Mouse (Mus musculus): ENCODE results near the gene Gm10392. TPM values are rescaled to one million over a fixed set of nuclear protein-coding genes. Genes with fewer than 3 reads are reported as not detected.

The Gm10392 gene
- total RNA-seq, 2 experiments from 2014 or later, result 0.51 TPM; not detected in 1

GRCm38 (mm10) chr11:77492911-77493332, 26.1 kb downstream of the Gm10392 start:
- ATAC-seq (ENCODE audit: poor library complexity, severe bottlenecking), result peak; percentile 86

- ATAC-seq (ENCODE audit: poor library complexity, severe bottlenecking), result no peak
Measured at GRCm38 (mm10) chr11:77492311-77492871, 26.6 kb downstream of the Gm10392 start.

GRCm38 (mm10) chr11:77491502-77492291, 27.3 kb downstream of the Gm10392 start:
- ATAC-seq (ENCODE audit: poor library complexity, severe bottlenecking), result no peak

GRCm38 (mm10) chr11:77491123-77491501, 27.9 kb downstream of the Gm10392 start:
- ATAC-seq (ENCODE audit: poor library complexity, severe bottlenecking), result peak; percentile 70

GRCm38 (mm10) chr11:77490451-77490850, 28.5 kb downstream of the Gm10392 start:
- no peak for ATAC-seq (ENCODE audit: poor library complexity, severe bottlenecking)

DNA sequence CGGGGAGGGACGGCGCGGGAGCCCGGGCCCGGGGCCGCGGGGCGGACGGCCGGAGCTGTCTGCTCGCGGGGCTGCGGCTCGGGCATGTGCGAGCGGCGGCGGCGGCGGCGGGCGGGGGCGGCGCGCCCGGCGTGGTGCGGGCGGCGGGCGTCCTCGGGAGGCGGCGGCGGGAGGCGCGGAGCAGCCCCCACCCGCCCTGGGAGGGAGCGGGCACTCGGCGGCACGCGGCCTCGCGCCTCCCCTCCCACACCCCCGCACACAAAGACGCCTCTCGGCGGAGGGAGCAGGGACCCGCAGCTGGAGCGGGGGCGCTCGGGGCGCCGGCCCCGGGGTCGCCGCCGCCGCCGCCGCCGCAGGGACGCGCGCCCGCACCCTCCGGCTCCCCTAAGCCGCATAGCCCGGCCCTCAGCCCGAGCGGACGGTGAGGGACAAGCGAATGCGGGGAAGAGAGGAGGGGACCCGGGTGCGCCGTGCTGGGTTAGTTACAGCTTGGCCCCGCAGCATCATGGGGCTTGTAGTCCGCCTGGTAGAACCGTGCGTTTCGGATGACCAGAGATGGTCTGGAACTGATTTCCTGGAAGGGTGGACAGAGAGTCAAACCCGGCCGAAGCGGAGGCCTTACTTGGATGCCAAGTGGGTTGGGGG, 29.3 kb downstream of the Gm10392 start, which contains the start of gene Ankrd13b:
TSS of gene Ankrd13b (minus strand) at position 88 of the 645 bp plus-strand sequence.
- 0 out of 2 replicates have a peak, but pooled peaks have one; percentile 23 for ATAC-seq (ENCODE audit: poor library complexity, severe bottlenecking)

- no peak for ATAC-seq (ENCODE audit: poor library complexity, severe bottlenecking)
Measured at GRCm38 (mm10) chr11:77488771-77489581, 30.0 kb downstream of the Gm10392 start.

GRCm38 (mm10) chr11:77486798-77487197, 32.2 kb downstream of the Gm10392 start:
- ATAC-seq (ENCODE audit: poor library complexity, severe bottlenecking), result no peak

DNA sequence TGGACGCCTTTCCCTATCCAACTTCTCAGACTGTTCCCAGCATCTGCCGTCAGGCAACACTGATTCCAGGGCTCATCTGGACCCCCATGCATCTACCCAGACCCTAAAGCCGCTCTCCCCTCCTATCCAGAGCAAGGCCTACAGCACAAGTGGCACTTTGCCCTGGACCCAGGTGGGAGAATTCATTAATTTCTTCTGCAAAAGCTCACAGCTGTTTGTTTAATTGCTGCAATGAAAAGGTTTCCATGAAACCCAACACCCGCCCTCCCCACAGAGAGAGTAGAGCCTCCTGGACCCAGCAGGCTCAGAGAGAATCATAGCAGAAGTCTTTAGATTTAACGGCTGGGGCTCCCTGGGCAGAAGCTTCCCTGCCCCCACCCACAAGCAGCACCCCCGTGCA, 33.8 kb downstream of the Gm10392 start:
- no peak for ATAC-seq (ENCODE audit: poor library complexity, severe bottlenecking)

- peak; percentile 59; the same call in 1 of the 2 replicates for ATAC-seq (ENCODE audit: poor library complexity, severe bottlenecking)
Measured at GRCm38 (mm10) chr11:77483510-77484255, 35.3 kb downstream of the Gm10392 start.

DNA sequence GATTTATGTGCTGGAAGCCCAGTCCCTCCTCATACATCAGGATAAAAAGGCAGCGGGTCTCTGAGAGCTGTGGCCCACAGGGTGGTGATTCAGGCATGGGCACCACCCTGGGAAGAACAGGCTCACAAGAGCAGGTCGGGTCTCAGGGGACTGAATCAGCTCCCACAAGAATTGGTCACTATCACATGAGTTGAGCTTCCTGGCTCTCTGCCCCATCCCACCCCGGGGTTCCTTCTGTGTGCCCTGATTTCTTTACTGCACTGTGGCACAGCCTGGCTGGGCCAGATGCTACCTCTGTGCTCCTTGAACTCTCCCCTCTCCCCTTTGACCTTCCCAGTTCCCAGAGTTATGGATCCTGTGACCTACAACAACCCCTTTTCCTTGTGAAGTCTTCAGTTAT, 36.0 kb downstream of the Gm10392 start:
- no peak for ATAC-seq (ENCODE audit: poor library complexity, severe bottlenecking)

GRCm38 (mm10) chr11:77476895-77477294, 42.1 kb downstream of the Gm10392 start:
- no peak for ATAC-seq (ENCODE audit: poor library complexity, severe bottlenecking)

- ATAC-seq (ENCODE audit: poor library complexity, severe bottlenecking), result no peak
Measured at GRCm38 (mm10) chr11:77476216-77476615, 42.8 kb downstream of the Gm10392 start.

GRCm38 (mm10) chr11:77472775-77473174, 46.2 kb downstream of the Gm10392 start:
- ATAC-seq (ENCODE audit: poor library complexity, severe bottlenecking), result no peak

GRCm38 (mm10) chr11:77471407-77471806, 47.6 kb downstream of the Gm10392 start:
- ATAC-seq (ENCODE audit: poor library complexity, severe bottlenecking), result no peak

GRCm38 (mm10) chr11:77468397-77468796, 50.6 kb downstream of the Gm10392 start:
- no peak for ATAC-seq (ENCODE audit: poor library complexity, severe bottlenecking)

DNA sequence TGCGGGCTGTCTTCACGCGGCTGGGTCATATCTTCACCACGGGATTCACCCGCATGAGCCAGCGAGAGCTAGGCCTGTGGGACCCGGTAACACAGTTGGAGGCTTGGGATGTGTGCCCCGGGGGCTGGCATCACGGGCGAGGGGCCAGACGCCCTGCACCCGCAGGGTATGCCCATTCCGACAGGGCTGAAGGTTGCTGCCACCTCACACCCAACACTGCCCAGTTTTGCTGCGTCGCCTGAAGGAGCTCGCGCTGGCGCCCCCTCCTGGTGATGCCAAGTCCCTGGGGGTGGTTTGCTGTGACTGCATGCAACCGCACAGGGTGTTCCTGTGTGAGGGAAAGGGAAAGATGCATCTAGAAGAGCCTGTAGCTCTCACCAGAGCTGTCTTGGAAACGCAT, 51.2 kb downstream of the Gm10392 start:
- peak; percentile 85 for ATAC-seq (ENCODE audit: poor library complexity, severe bottlenecking)

DNA sequence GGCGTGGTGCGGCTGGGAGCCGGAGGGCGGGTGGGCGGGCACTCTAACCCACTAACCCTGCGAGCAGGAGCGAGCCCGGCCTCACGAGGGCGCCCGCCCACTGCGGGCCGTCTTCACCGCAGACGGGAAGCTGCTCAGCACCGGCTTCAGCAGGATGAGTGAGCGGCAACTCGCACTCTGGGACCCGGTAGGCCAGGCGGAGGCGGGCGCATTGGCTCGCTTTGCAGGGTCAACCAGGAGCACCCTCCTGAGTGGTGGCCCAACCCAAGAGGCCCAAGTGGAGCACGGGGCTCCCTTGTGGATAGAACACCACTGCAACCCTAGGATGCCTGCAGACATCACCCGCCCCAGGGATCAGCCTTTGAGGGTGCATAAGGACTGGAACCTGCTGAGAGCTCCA, 51.8 kb downstream of the Gm10392 start:
- ATAC-seq (ENCODE audit: poor library complexity, severe bottlenecking), result peak; percentile 82
